Mouse (Mus musculus) lung, adult 2 months (tissue): ENCODE data around the gene Adamts12.

Experiments
- CTCF ChIP-seq: fragments of 200-500 bp; IDR thresholded peaks from 2 replicates; pipeline ENCODE4 v1.5.1; 2011; ENCODE audit warnings: mild to moderate bottlenecking, low read length, control low read depth; ENCODE audit not compliant: insufficient read depth
- POLR2A ChIP-seq: fragments of 200-500 bp; IDR thresholded peaks from 2 replicates; pipeline ENCODE4 v1.6.1; 2011; ENCODE audit warnings: low read depth, mild to moderate bottlenecking, control low read depth, low read length, borderline replicate concordance; ENCODE audit errors: extremely low read depth

DNA sequence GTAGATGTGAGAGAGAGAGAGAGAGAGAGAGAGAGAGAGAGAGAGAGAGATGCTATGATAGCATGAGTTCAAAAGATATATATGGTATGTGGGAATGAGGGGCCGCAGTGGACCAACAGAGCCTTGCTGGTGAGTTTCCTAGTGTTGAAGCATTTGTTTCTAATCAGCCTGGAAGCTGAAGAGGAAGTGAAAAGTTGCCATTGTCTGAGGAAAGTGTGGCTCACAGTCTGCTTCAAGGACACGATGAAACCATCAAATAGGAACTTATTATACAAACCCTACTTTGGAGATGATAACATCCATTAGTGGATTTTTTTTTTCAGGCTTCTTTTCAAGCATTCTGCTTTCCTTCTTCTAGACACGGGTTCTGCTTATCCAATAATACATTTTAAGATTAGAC, 52.3 kb downstream of the Adamts12 start:
- no peak for TF ChIP-seq CTCF
- no peak for TF ChIP-seq POLR2A
